Mouse (Mus musculus) G1E (cell line): ENCODE measurements around the gene Ulk4.

Experiments
- CTCF ChIP-seq: IDR thresholded peaks from 2 replicates; pipeline ENCODE4 v1.5.1; 2012; ENCODE audit warnings: low read depth, low read length, inconsistent platforms, mixed read lengths
- GATA1 ChIP-seq: IDR thresholded peaks from 2 replicates; pipeline ENCODE4 v1.6.1; 2012; ENCODE audit warnings: borderline replicate concordance, low read length, inconsistent platforms, mixed read lengths
- TAL1 ChIP-seq: conservative IDR thresholded peaks from 2 replicates; pipeline ENCODE4 v1.6.1; 2012; ENCODE audit warnings: low read depth, low read length, inconsistent platforms, mixed read lengths

DNA sequence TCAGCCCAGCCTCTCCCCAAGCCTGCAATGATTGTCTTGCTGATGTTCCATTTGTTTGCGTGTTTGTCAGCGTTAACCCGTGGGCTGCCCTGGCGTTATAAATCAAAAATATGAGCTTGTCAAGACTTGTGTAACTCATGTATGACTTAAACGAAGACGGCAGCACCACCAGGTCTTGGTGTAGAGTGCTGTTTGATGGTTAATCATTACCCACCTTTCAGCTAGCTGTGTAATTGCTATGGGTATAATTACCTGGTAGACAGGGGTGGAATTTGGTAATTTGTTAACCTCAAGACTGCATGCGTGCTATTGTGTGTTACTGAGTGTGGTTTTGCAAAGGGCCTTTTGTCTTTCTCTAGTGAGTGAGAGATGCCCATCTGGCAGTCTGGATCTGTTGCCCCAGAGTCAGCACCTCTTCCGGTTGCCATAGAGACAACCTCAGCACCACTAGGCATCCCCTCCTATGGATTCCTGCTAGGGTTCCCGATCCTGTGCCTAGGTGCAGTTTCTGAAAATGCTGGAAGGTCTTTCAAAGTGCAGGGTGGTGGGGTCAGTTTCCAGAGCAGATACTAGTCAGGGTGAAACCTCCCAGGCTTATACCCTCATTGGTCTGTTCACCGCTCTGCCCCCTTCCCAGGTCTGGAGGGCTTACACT, 35.4 kb upstream of the Ulk4 start:
- no peak for TF ChIP-seq CTCF
- no peak for TF ChIP-seq TAL1
- TF ChIP-seq GATA1: no peak
